9 mouse cellular contexts compared by ENCODE assay signal in genomic region chr13:19636131-19636530, GRCm38 (mm10). TPM values are rescaled to one million over a fixed set of nuclear protein-coding genes. Genes with fewer than 3 reads are reported as not detected.
A peak's percentile ranks its signal among the peaks of the same experiment; 100 is the strongest.
DNase-seq lines count a peak whose midpoint lies in the region; ATAC-seq and TF ChIP-seq lines count a peak whose summit lies in the region.
"Had no signal": no experiment of that assay in that cellular context is flagged by ENCODE, and none has a peak within 500 bp of the region (broad histone marks: within the 10 kb centered on the region; RNA-seq: fewer than 3 reads in every experiment).

No protein-coding gene starts in this region.

- H3K36me3 ChIP-seq in heart, adult 2 months (ENCODE audit: control insufficient read depth, insufficient read depth, low read length), result no peaks in the 10 kb centered on the region
- no peaks in the 10 kb centered on the region for H3K36me3 ChIP-seq in heart, embryonic 11.5 days (ENCODE audit: control insufficient read depth, insufficient read depth, low read length)
- H3K36me3 ChIP-seq in midbrain, postnatal 0 days (ENCODE audit: insufficient read depth, low read length), result no peaks in the 10 kb centered on the region
- H3K36me3 ChIP-seq in midbrain, embryonic 10.5 days, result no peaks in the 10 kb centered on the region
- no peaks in the 10 kb centered on the region for H3K36me3 ChIP-seq in embryonic facial prominence, embryonic 14.5 days (ENCODE audit: control insufficient read depth, insufficient read depth, low read length)
- H3K36me3 ChIP-seq: limb, embryonic 12.5 days had no signal

- H3K4me3 ChIP-seq in heart, adult 2 months, result no peak overlapping the region
- no peak overlapping the region for H3K4me3 ChIP-seq in heart, embryonic 11.5 days (ENCODE audit: low read depth, low read length)
- no peak overlapping the region for H3K4me3 ChIP-seq in midbrain, postnatal 0 days (ENCODE audit: low read depth, low read length)
- H3K4me3 ChIP-seq in midbrain, embryonic 10.5 days, result no peak overlapping the region
- H3K4me3 ChIP-seq in embryonic facial prominence, embryonic 14.5 days (ENCODE audit: low read depth, low read length), result no peak overlapping the region
- H3K4me3 ChIP-seq: limb, embryonic 12.5 days had no signal

- no peak overlapping the region for H3K27ac ChIP-seq in heart, adult 2 months
- no peak overlapping the region for H3K27ac ChIP-seq in heart, embryonic 11.5 days (ENCODE audit: low read depth, low read length)
- H3K27ac ChIP-seq in midbrain, postnatal 0 days (ENCODE audit: low read depth, low read length), result no peak overlapping the region
- no peak overlapping the region for H3K27ac ChIP-seq in midbrain, embryonic 10.5 days (replicated peaks)
- H3K27ac ChIP-seq in embryonic facial prominence, embryonic 14.5 days (replicated peaks; ENCODE audit: low read depth, low read length), result no peak overlapping the region
- H3K27ac ChIP-seq: limb, embryonic 12.5 days had no signal

- H3K4me1 ChIP-seq in heart, adult 2 months (ENCODE audit: control insufficient read depth, insufficient read depth, low read length), result no peaks in the 10 kb centered on the region
- H3K4me1 ChIP-seq in heart, embryonic 11.5 days (ENCODE audit: control insufficient read depth, insufficient read depth, low read length), result no peaks in the 10 kb centered on the region
- no peaks in the 10 kb centered on the region for H3K4me1 ChIP-seq in midbrain, postnatal 0 days (ENCODE audit: insufficient read depth, low read length)
- peaks cover 4% of the 10 kb centered on the region for H3K4me1 ChIP-seq in midbrain, embryonic 10.5 days
- no peaks in the 10 kb centered on the region for H3K4me1 ChIP-seq in embryonic facial prominence, embryonic 14.5 days (ENCODE audit: control insufficient read depth, insufficient read depth, low read length)
- H3K4me1 ChIP-seq: limb, embryonic 12.5 days had no signal

- no peaks in the 10 kb centered on the region for H3K79me2 ChIP-seq in heart, adult 2 months (replicated peaks; ENCODE audit: control insufficient read depth, insufficient read depth, low read length)

- intact Hi-C loops in heart, adult 2 months (cut with DNase I), result no loop called here

- DNase-seq in heart, adult 2 months, result no peak
- peak; percentile 56 for DNase-seq in midbrain, postnatal 0 days (ENCODE audit: low spot score)
- no peak for DNase-seq in midbrain, embryonic 10.5 days (ENCODE audit: low spot score)
- DNase-seq in embryonic facial prominence, embryonic 14.5 days (ENCODE audit: low spot score), result peak; percentile 53
- DNase-seq in urinary bladder, postnatal 10 days (ENCODE audit: low spot score), result no peak
- DNase-seq in layer of hippocampus, postnatal 14 days (ENCODE audit: low spot score in 2 of 2), result no peak
- DNase-seq in T-cell, adult 2 months (ENCODE audit: low spot score), result no peak

- no peaks in the 10 kb centered on the region for H3K27me3 ChIP-seq in heart, adult 2 months (ENCODE audit: control insufficient read depth, insufficient read depth, low read length)
- no peaks in the 10 kb centered on the region for H3K27me3 ChIP-seq in heart, embryonic 11.5 days (ENCODE audit: control insufficient read depth, insufficient read depth, low read length)
- H3K27me3 ChIP-seq in midbrain, postnatal 0 days (ENCODE audit: insufficient read depth, low read length), result no peaks in the 10 kb centered on the region
- H3K27me3 ChIP-seq in midbrain, embryonic 10.5 days (ENCODE audit: low read depth, poor library complexity, severe bottlenecking), result no peaks in the 10 kb centered on the region
- no peaks in the 10 kb centered on the region for H3K27me3 ChIP-seq in embryonic facial prominence, embryonic 14.5 days (replicated peaks; ENCODE audit: control insufficient read depth, insufficient read depth, low read length)
- H3K27me3 ChIP-seq: limb, embryonic 12.5 days had no signal

- ATAC-seq in heart, embryonic 11.5 days (replicated peaks; ENCODE audit: insufficient number of reproducible peaks, low FRiP score, low TSS enrichment), result no peak
- no peak for ATAC-seq in midbrain, postnatal 0 days (ENCODE audit: low FRiP score)
- no peak for ATAC-seq in embryonic facial prominence, embryonic 14.5 days (ENCODE audit: low read depth)

- peak; percentile 57 for TF ChIP-seq CTCF in heart, adult 2 months (IDR thresholded peaks at IDR 0.05)
- peak; percentile 67 for TF ChIP-seq CTCF in midbrain, postnatal 0 days (IDR thresholded peaks at IDR 0.05)

- TF ChIP-seq EP300 in heart, adult 2 months (IDR thresholded peaks at IDR 0.05; ENCODE audit: insufficient read depth, low read depth, low read length), result no peak

- 47% methylated on average over 4 of the region's 4 CpGs for WGBS in heart, adult 2 months
- 59% methylated on average over 4 of the region's 4 CpGs for WGBS in heart, embryonic 11.5 days (ENCODE audit: insufficient replicate concordance)
- WGBS in midbrain, postnatal 0 days, result 80% methylated on average over 4 of the region's 4 CpGs
- 78% methylated on average over 4 of the region's 4 CpGs for WGBS in midbrain, embryonic 10.5 days
- 68% methylated on average over 4 of the region's 4 CpGs for WGBS in embryonic facial prominence, embryonic 14.5 days

- no peak for TF ChIP-seq POLR2A in heart, adult 2 months (IDR thresholded peaks at IDR 0.05; ENCODE audit: insufficient read depth, low read depth, low read length)

- no peak overlapping the region for H3K9ac ChIP-seq in heart, adult 2 months (ENCODE audit: low read depth, low read length)
- H3K9ac ChIP-seq in heart, embryonic 11.5 days (ENCODE audit: low read depth, low read length), result no peak overlapping the region
- no peak overlapping the region for H3K9ac ChIP-seq in midbrain, postnatal 0 days (replicated peaks; ENCODE audit: low read length, poor library complexity, severe bottlenecking)
- no peak overlapping the region for H3K9ac ChIP-seq in embryonic facial prominence, embryonic 14.5 days (ENCODE audit: low read depth, low read length)
- H3K9ac ChIP-seq: limb, embryonic 12.5 days had no signal

- H3K4me2 ChIP-seq in heart, embryonic 11.5 days, result no peak overlapping the region
- no peak overlapping the region for H3K4me2 ChIP-seq in midbrain, postnatal 0 days (ENCODE audit: low read depth, low read length, poor library complexity, severe bottlenecking)
- no peak overlapping the region for H3K4me2 ChIP-seq in embryonic facial prominence, embryonic 14.5 days (ENCODE audit: low read depth, low read length)
- H3K4me2 ChIP-seq: limb, embryonic 12.5 days had no signal

- no peaks in the 10 kb centered on the region for H3K9me3 ChIP-seq in heart, embryonic 11.5 days (replicated peaks; ENCODE audit: control insufficient read depth, low read length)
- no peaks in the 10 kb centered on the region for H3K9me3 ChIP-seq in midbrain, postnatal 0 days (ENCODE audit: low read length)
- no peaks in the 10 kb centered on the region for H3K9me3 ChIP-seq in midbrain, embryonic 10.5 days (replicated peaks)
- no peaks in the 10 kb centered on the region for H3K9me3 ChIP-seq in embryonic facial prominence, embryonic 14.5 days (ENCODE audit: control insufficient read depth, low read length)
- H3K9me3 ChIP-seq: limb, embryonic 12.5 days had no signal

RNA-seq across cellular contexts. Expression of gene Sfrp4, which starts 13.2 kb away (rescaled TPM):
- total RNA-seq in heart, adult 2 months (2021), result under 1 TPM; 0.31 to 0.32 TPM
- polyA plus RNA-seq in heart, adult 2 months (2012; rRNA removed), result 1.1 and 1.3 TPM in 2 replicates
- 0.56 and 0.70 TPM in 2 replicates for polyA plus RNA-seq in heart, embryonic 11.5 days (2014; fragmentation: Nextera tagmentation; extraction: Ambion mirVana)
- total RNA-seq in midbrain, postnatal 0 days (2014; rRNA removed), result 1.6 and 6.5 TPM in 2 replicates
- polyA plus RNA-seq in midbrain, postnatal 0 days (2015; fragmentation: Nextera tagmentation; extraction: Ambion mirVana), result 2.7 and 3.5 TPM in 2 replicates
- polyA plus RNA-seq in midbrain, embryonic 10.5 days (2016; fragmentation: Nextera tagmentation; extraction: Ambion mirVana), result 0.81 and 3.0 TPM in 2 replicates
- 20.8 and 25.6 TPM in 2 replicates for polyA plus RNA-seq in embryonic facial prominence, embryonic 14.5 days (2014; fragmentation: Nextera tagmentation; extraction: Ambion mirVana)
- total RNA-seq in layer of hippocampus, postnatal 14 days (2021), result 1 to 10 TPM; 1.8 to 2.5 TPM

RNA-seq across cellular contexts. Expression of gene Epdr1, which starts 16.4 kb away (rescaled TPM):
- total RNA-seq in heart, adult 2 months (2021), result 10 to 100 TPM; 14.1 to 20.4 TPM
- polyA plus RNA-seq in heart, adult 2 months (2012; rRNA removed), result 23.3 and 29.9 TPM in 2 replicates
- polyA plus RNA-seq in heart, embryonic 11.5 days (2014; fragmentation: Nextera tagmentation; extraction: Ambion mirVana), result 26.8 and 34.1 TPM in 2 replicates
- 29.1 and 31.6 TPM in 2 replicates for total RNA-seq in midbrain, postnatal 0 days (2014; rRNA removed)
- polyA plus RNA-seq in midbrain, postnatal 0 days (2015; fragmentation: Nextera tagmentation; extraction: Ambion mirVana), result 32.9 and 33.5 TPM in 2 replicates
- 19.8 and 23.0 TPM in 2 replicates for polyA plus RNA-seq in midbrain, embryonic 10.5 days (2016; fragmentation: Nextera tagmentation; extraction: Ambion mirVana)
- 36.9 and 39.4 TPM in 2 replicates for polyA plus RNA-seq in embryonic facial prominence, embryonic 14.5 days (2014; fragmentation: Nextera tagmentation; extraction: Ambion mirVana)
- 10 to 100 TPM; 55.7 to 59.2 TPM for total RNA-seq in layer of hippocampus, postnatal 14 days (2021)

Comparison
In these comparisons a context has a peak if more than half of its experiments do, and no peak if none do; other contexts are left out.
1. DNase-seq: peak in midbrain, postnatal 0 days (single experiment) and embryonic facial prominence, embryonic 14.5 days (single experiment); none in heart, adult 2 months (0 of 2), midbrain, embryonic 10.5 days (single experiment), urinary bladder, postnatal 10 days (single experiment), layer of hippocampus, postnatal 14 days (0 of 2) and T-cell, adult 2 months (single experiment).